Mouse (Mus musculus) lung, embryonic 16.5 days (tissue): ENCODE results near the gene En1. TPM values are rescaled to one million over a fixed set of nuclear protein-coding genes. Genes with fewer than 3 reads are reported as not detected.

Experiments used
- ATAC-seq: fragments of 200-750 bp; cut with Nextera tagmentation; 2 replicates; pipeline ENCODE4 v1.8.0; 2017; ENCODE audit warnings: low read depth, mild to moderate bottlenecking, moderate library complexity
- H3K27ac ChIP-seq: fragments of 300-500 bp; sonication (generic); 2 replicates; pipeline ENCODE4 v1.5.1; 2014; ENCODE audit warnings: mild to moderate bottlenecking, control low read depth, low read length
- H3K27me3 ChIP-seq: fragments of 300-500 bp; sonication (generic); 2 replicates; pipeline ENCODE4 v1.6.1; 2014; ENCODE audit warnings: low read depth, low read length, mixed read lengths; ENCODE audit not compliant: control insufficient read depth, insufficient read depth
- H3K36me3 ChIP-seq: fragments of 300-500 bp; sonication (generic); 2 replicates; pipeline ENCODE4 v1.6.1; 2014; ENCODE audit warnings: low read length; ENCODE audit not compliant: control insufficient read depth, insufficient read depth
- H3K4me1 ChIP-seq: fragments of 300-500 bp; sonication (generic); replicated peaks from 2 replicates; pipeline ENCODE4 v1.6.1; 2014; ENCODE audit warnings: low read length, mixed read lengths; ENCODE audit not compliant: control insufficient read depth, insufficient read depth
- H3K4me2 ChIP-seq: fragments of 300-500 bp; sonication (generic); 2 replicates; pipeline ENCODE4 v1.6.1; 2014; ENCODE audit warnings: low read depth, low read length, control low read depth
- H3K4me3 ChIP-seq: fragments of 300-500 bp; sonication (generic); 2 replicates; pipeline ENCODE4 v1.5.1; 2014; ENCODE audit warnings: mild to moderate bottlenecking, low read length, control low read depth
- H3K9ac ChIP-seq: fragments of 300-500 bp; sonication (generic); 2 replicates; pipeline ENCODE4 v1.6.1; 2014; ENCODE audit warnings: low read length, control low read depth
- H3K9me3 ChIP-seq: fragments of 300-500 bp; sonication (generic); 2 replicates; pipeline ENCODE4 v1.6.1; 2016; ENCODE audit warnings: low read length; ENCODE audit not compliant: control insufficient read depth
- WGBS: fragments of 180-500 bp; shearing (Covaris S2); extraction: QIAGEN DNeasy Blood & Tissue Kit; methylation state at CpG from one replicate; pipeline ENCODE4 v1.1.7; 2014; 5-methylcytosine and 5-hydroxymethylcytosine counted together
- polyA plus RNA-seq: library from polyadenylated mRNA; unstranded; fragments of >200 nt; fragmentation: Nextera tagmentation; extraction: Ambion mirVana; gene quantifications from 2 replicates; pipeline ENCODE4 v1.2.1, GENCODE M21; 2015

Gene En1
- polyA plus RNA-seq, 1 experiment from 2014 or later: 0.08 TPM

DNA sequence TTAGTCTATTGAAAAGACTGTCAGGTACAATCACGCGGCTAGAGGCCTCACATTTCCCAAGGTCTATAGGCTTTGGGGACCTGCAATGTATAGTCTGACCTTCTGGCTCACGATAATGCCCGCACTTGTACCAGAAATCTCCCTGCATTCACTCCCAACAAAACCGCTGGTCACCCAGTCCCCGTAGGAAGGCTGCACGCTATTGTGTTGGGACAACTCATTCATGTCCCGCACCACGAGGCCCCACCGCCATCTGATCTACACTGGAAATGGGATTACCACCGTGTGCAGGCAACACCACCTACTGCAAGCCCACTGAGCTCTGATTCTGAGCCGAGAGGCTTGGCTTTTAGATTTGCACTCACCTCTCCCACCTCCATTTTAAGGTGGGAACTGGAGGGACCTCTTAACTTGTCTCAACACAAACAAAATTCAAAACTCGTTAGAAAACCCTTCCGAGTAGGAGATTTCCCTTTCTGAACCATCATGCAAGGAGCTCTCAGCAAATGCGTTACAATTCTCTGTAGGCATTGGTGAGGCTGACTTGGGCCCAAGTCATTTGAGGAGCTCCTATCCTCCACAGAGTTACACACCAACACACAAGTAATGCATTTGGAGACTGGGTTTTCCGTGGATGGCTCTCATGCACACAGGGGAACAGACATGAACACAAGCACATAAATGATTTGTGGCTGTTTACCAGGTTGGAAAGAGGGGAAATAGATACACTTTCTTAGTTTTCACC lies 3.9 kb upstream of the En1 start:
- peaks cover 12% of the 10 kb centered on the region for H3K4me1 ChIP-seq
- WGBS: 2% methylated on average over 16 of the region's 16 CpGs
- H3K27ac ChIP-seq: no peak overlapping the region
- H3K36me3 ChIP-seq: no peaks in the 10 kb centered on the region
- H3K4me2 ChIP-seq: no peak overlapping the region
- H3K9ac ChIP-seq: no peak overlapping the region
- no peak overlapping the region for H3K4me3 ChIP-seq
- H3K9me3 ChIP-seq: no peaks in the 10 kb centered on the region
- ATAC-seq: no peak
- H3K27me3 ChIP-seq: peaks cover 95% of the 10 kb centered on the region

GRCm38 (mm10) chr1:120599321-120600148 lies 2.7 kb upstream of the En1 start:
- Histone ChIP-seq H3K27ac (no peak overlapping the region), H3K9ac (no peak overlapping the region), H3K4me2 (no peak overlapping the region), H3K27me3 (peaks cover 95% of the 10 kb centered on the region), H3K4me3 (no peak overlapping the region), H3K9me3 (no peaks in the 10 kb centered on the region), H3K36me3 (no peaks in the 10 kb centered on the region), H3K4me1 (peaks cover 13% of the 10 kb centered on the region)
- WGBS: 1% methylated on average over 25 of the region's 25 CpGs
- no peak for ATAC-seq

GRCm38 (mm10) chr1:120600149-120600445 lies 2.1 kb upstream of the En1 start:
- no peak for ATAC-seq
- Histone ChIP-seq H3K4me2 (no peak overlapping the region), H3K4me3 (no peak overlapping the region), H3K9me3 (no peaks in the 10 kb centered on the region), H3K9ac (no peak overlapping the region), H3K27ac (no peak overlapping the region), H3K36me3 (no peaks in the 10 kb centered on the region), H3K4me1 (peaks cover 13% of the 10 kb centered on the region), H3K27me3 (peaks cover 95% of the 10 kb centered on the region)
- WGBS: under 1% methylated on average over 25 of the region's 25 CpGs

- no peak overlapping the region for H3K4me2 ChIP-seq
- peaks cover 95% of the 10 kb centered on the region for H3K27me3 ChIP-seq
- H3K4me3 ChIP-seq: no peak overlapping the region
- no peaks in the 10 kb centered on the region for H3K36me3 ChIP-seq
- no peaks in the 10 kb centered on the region for H3K9me3 ChIP-seq
- 2% methylated on average over 19 of the region's 19 CpGs for WGBS
- peaks cover 13% of the 10 kb centered on the region for H3K4me1 ChIP-seq
- no peak overlapping the region for H3K9ac ChIP-seq
- no peak for ATAC-seq
- no peak overlapping the region for H3K27ac ChIP-seq
These were observed 1.5 kb upstream of the En1 start for GRCm38 (mm10) chr1:120600516-120601252.

DNA sequence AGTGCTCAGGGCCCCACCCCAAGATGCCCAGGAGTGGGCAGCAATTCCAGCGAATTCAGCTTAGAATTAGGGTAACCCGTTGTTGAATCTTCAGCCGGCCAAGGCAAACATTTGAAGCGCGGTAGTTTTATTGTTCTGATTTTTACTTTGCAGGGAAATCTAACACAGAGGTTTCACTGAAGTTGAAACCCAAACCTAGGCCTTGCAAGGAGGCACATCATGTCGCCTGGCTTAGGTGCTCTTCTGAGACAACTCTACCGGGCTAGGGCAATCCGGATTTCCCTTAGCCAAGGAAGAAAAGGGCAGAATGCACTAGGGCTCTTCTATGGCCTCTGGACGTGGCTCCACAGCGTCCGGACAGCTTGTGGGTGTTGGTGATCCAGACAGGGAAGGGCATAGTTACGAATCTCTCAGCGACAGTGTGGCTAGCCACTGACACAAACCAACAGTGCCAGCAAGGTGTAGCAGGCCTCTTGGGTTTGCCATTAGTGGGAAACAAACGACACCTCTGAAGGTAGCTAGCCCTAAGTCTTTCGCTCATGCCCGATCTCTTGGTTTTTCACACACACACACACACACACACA lies 873 bp upstream of the En1 start:
- Histone ChIP-seq H3K4me3 (no peak overlapping the region), H3K4me1 (peaks cover 13% of the 10 kb centered on the region), H3K9ac (no peak overlapping the region), H3K27ac (no peak overlapping the region), H3K36me3 (no peaks in the 10 kb centered on the region), H3K4me2 (no peak overlapping the region), H3K27me3 (peaks cover 94% of the 10 kb centered on the region), H3K9me3 (no peaks in the 10 kb centered on the region)
- ATAC-seq: no peak
- 1% methylated on average over 16 of the region's 16 CpGs for WGBS

- peak; percentile 55 for ATAC-seq
- Histone ChIP-seq H3K9ac (no peak overlapping the region), H3K27me3 (peaks cover 90% of the 10 kb centered on the region), H3K4me1 (peaks cover 15% of the 10 kb centered on the region), H3K4me3 (peak overlapping the region; percentile 50), H3K9me3 (no peaks in the 10 kb centered on the region), H3K27ac (no peak overlapping the region), H3K36me3 (no peaks in the 10 kb centered on the region), H3K4me2 (peak overlapping the region; percentile 61)
- under 1% methylated on average over 56 of the region's 83 CpGs for WGBS
These were observed 848 bp downstream of the En1 start for GRCm38 (mm10) chr1:120602876-120603655.

DNA sequence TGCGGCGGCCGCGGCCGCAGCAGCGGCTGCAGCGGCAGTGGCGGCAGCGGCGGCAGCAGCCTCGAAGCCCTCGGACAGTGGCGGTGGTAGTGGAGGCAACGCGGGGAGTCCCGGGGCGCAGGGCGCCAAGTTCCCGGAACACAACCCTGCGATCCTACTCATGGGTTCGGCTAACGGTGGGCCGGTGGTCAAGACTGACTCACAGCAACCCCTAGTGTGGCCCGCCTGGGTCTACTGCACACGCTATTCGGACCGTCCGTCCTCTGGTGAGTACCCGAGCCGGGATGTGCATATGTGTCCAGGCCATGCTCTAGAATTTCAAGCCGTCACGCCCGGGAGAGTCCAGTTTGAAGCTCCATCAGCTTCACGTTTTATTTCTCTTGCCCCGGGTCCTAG lies 1.4 kb downstream of the En1 start:
- 0 out of 2 replicates have a peak, but pooled peaks have one; percentile 20 for ATAC-seq
- H3K4me2 ChIP-seq: peak overlapping the region; percentile 61
- peaks cover 15% of the 10 kb centered on the region for H3K4me1 ChIP-seq
- WGBS: 2% methylated on average over 35 of the region's 35 CpGs
- no peak overlapping the region for H3K9ac ChIP-seq
- H3K9me3 ChIP-seq: no peaks in the 10 kb centered on the region
- peaks cover 89% of the 10 kb centered on the region for H3K27me3 ChIP-seq
- H3K4me3 ChIP-seq: peak overlapping the region; percentile 50
- H3K36me3 ChIP-seq: no peaks in the 10 kb centered on the region
- no peak overlapping the region for H3K27ac ChIP-seq

GRCm38 (mm10) chr1:120604431-120605142 lies 2.4 kb downstream of the En1 start:
- no peak overlapping the region for H3K4me2 ChIP-seq
- no peak overlapping the region for H3K9ac ChIP-seq
- no peak overlapping the region for H3K27ac ChIP-seq
- no peak for ATAC-seq
- peaks cover 15% of the 10 kb centered on the region for H3K4me1 ChIP-seq
- H3K9me3 ChIP-seq: no peaks in the 10 kb centered on the region
- peaks cover 89% of the 10 kb centered on the region for H3K27me3 ChIP-seq
- no peak overlapping the region for H3K4me3 ChIP-seq
- H3K36me3 ChIP-seq: no peaks in the 10 kb centered on the region
- WGBS: 6% methylated on average over 30 of the region's 30 CpGs
